Mouse (Mus musculus): ENCODE measurements around the gene Arl13b. TPM values are rescaled to one million over a fixed set of nuclear protein-coding genes. Genes with fewer than 3 reads are reported as not detected.

Arl13b gene
- polyA plus RNA-seq, 1 experiment, result 3.1 TPM

GRCm38 (mm10) chr16:62778282-62778681 is 68.6 kb downstream of the Arl13b start:
- no peak overlapping the region for H3K4me3 ChIP-seq (replicated peaks; ENCODE audit: control insufficient read depth, low read depth, low read length)
- TF ChIP-seq POLR2A (IDR thresholded peaks at IDR 0.05; ENCODE audit: borderline replicate concordance, control insufficient read depth, low read depth, low read length), result no peak
- WGBS, result 85% methylated on average over 10 of the region's 10 CpGs
- H3K4me1 ChIP-seq (ENCODE audit: control insufficient read depth, insufficient read depth, low read length), result no peaks in the 10 kb centered on the region; the same call in 1 of the 2 replicates
- H3K27ac ChIP-seq (ENCODE audit: control insufficient read depth, insufficient read depth, low read depth, low read length, poor library complexity), result no peak overlapping the region

GRCm38 (mm10) chr16:62776034-62776433 is 70.8 kb downstream of the Arl13b start:
- WGBS, result 86% methylated on average over 11 of the region's 11 CpGs
- no peak overlapping the region for H3K27ac ChIP-seq (ENCODE audit: control insufficient read depth, insufficient read depth, low read depth, low read length, poor library complexity)
- H3K4me1 ChIP-seq (ENCODE audit: control insufficient read depth, insufficient read depth, low read length), result no peaks in the 10 kb centered on the region; the same call in 1 of the 2 replicates
- no peak overlapping the region for H3K4me3 ChIP-seq (replicated peaks; ENCODE audit: control insufficient read depth, low read depth, low read length)
- TF ChIP-seq POLR2A (IDR thresholded peaks at IDR 0.05; ENCODE audit: borderline replicate concordance, control insufficient read depth, low read depth, low read length) (no peak), CTCF (IDR thresholded peaks at IDR 0.05; ENCODE audit: control insufficient read depth, insufficient read depth, low read length) (no peak)

GRCm38 (mm10) chr16:62773462-62773861 is 73.4 kb downstream of the Arl13b start:
- H3K27ac ChIP-seq (ENCODE audit: control insufficient read depth, insufficient read depth, low read depth, low read length, poor library complexity), result no peak overlapping the region
- H3K4me3 ChIP-seq (replicated peaks; ENCODE audit: control insufficient read depth, low read depth, low read length), result no peak overlapping the region
- 75% methylated on average over 4 of the region's 4 CpGs for WGBS
- TF ChIP-seq CTCF (IDR thresholded peaks at IDR 0.05; ENCODE audit: control insufficient read depth, insufficient read depth, low read length) (no peak), POLR2A (IDR thresholded peaks at IDR 0.05; ENCODE audit: borderline replicate concordance, control insufficient read depth, low read depth, low read length) (no peak)
- H3K4me1 ChIP-seq (ENCODE audit: control insufficient read depth, insufficient read depth, low read length), result no peaks in the 10 kb centered on the region

GRCm38 (mm10) chr16:62758340-62758739 is 88.5 kb downstream of the Arl13b start:
- Histone ChIP-seq H3K4me1 (ENCODE audit: control insufficient read depth, insufficient read depth, low read length) (no peaks in the 10 kb centered on the region), H3K4me3 (replicated peaks; ENCODE audit: control insufficient read depth, low read depth, low read length) (no peak overlapping the region), H3K27ac (ENCODE audit: control insufficient read depth, insufficient read depth, low read depth, low read length, poor library complexity) (no peak overlapping the region)
- WGBS, result 83% methylated on average over 2 of the region's 2 CpGs
- TF ChIP-seq POLR2A (IDR thresholded peaks at IDR 0.05; ENCODE audit: borderline replicate concordance, control insufficient read depth, low read depth, low read length), result no peak

- Histone ChIP-seq H3K27ac (ENCODE audit: control insufficient read depth, insufficient read depth, low read depth, low read length, poor library complexity) (no peak overlapping the region), H3K4me1 (ENCODE audit: control insufficient read depth, insufficient read depth, low read length) (no peaks in the 10 kb centered on the region), H3K4me3 (replicated peaks; ENCODE audit: control insufficient read depth, low read depth, low read length) (no peak overlapping the region)
- no peak for TF ChIP-seq POLR2A (IDR thresholded peaks at IDR 0.05; ENCODE audit: borderline replicate concordance, control insufficient read depth, low read depth, low read length)
- no peak for TF ChIP-seq CTCF (IDR thresholded peaks at IDR 0.05; ENCODE audit: control insufficient read depth, insufficient read depth, low read length)
- WGBS, result 88% methylated on average over 6 of the region's 6 CpGs
Observed at GRCm38 (mm10) chr16:62755307-62755706, 91.5 kb downstream of the Arl13b start.

- Histone ChIP-seq H3K4me1 (ENCODE audit: control insufficient read depth, insufficient read depth, low read length) (no peaks in the 10 kb centered on the region), H3K27ac (ENCODE audit: control insufficient read depth, insufficient read depth, low read depth, low read length, poor library complexity) (no peak overlapping the region), H3K4me3 (replicated peaks; ENCODE audit: control insufficient read depth, low read depth, low read length) (no peak overlapping the region)
- 86% methylated on average over 1 of the region's 1 CpGs for WGBS
- TF ChIP-seq POLR2A (IDR thresholded peaks at IDR 0.05; ENCODE audit: borderline replicate concordance, control insufficient read depth, low read depth, low read length), result no peak
- no peak for TF ChIP-seq CTCF (IDR thresholded peaks at IDR 0.05; ENCODE audit: control insufficient read depth, insufficient read depth, low read length)
Observed at GRCm38 (mm10) chr16:62753597-62753996, 93.2 kb downstream of the Arl13b start.

GRCm38 (mm10) chr16:62753079-62753478 is 93.8 kb downstream of the Arl13b start:
- no peak for TF ChIP-seq CTCF (IDR thresholded peaks at IDR 0.05; ENCODE audit: control insufficient read depth, insufficient read depth, low read length)
- TF ChIP-seq POLR2A (IDR thresholded peaks at IDR 0.05; ENCODE audit: borderline replicate concordance, control insufficient read depth, low read depth, low read length), result no peak
- H3K4me3 ChIP-seq (replicated peaks; ENCODE audit: control insufficient read depth, low read depth, low read length), result no peak overlapping the region
- H3K4me1 ChIP-seq (ENCODE audit: control insufficient read depth, insufficient read depth, low read length), result no peaks in the 10 kb centered on the region
- WGBS, result 90% methylated on average over 4 of the region's 4 CpGs
- no peak overlapping the region for H3K27ac ChIP-seq (ENCODE audit: control insufficient read depth, insufficient read depth, low read depth, low read length, poor library complexity)

GRCm38 (mm10) chr16:62745875-62746274 is 101.0 kb downstream of the Arl13b start:
- no peak for TF ChIP-seq CTCF (IDR thresholded peaks at IDR 0.05; ENCODE audit: control insufficient read depth, insufficient read depth, low read length)
- no peak for TF ChIP-seq POLR2A (IDR thresholded peaks at IDR 0.05; ENCODE audit: borderline replicate concordance, control insufficient read depth, low read depth, low read length)
- Histone ChIP-seq H3K27ac (ENCODE audit: control insufficient read depth, insufficient read depth, low read depth, low read length, poor library complexity) (no peak overlapping the region), H3K4me3 (replicated peaks; ENCODE audit: control insufficient read depth, low read depth, low read length) (no peak overlapping the region), H3K4me1 (ENCODE audit: control insufficient read depth, insufficient read depth, low read length) (no peaks in the 10 kb centered on the region)
- 43% methylated on average over 2 of the region's 2 CpGs for WGBS

Other genes with a start within 250 kb of the Arl13b start
- gene Nsun3, start 60.2 kb downstream of the Arl13b start, polyA plus RNA-seq (2011; ENCODE audit: insufficient read depth, insufficient read length, low replicate concordance, missing spikeins), result 3.5 and 11.3 TPM in 2 replicates
- not detected in 2 replicates for gene Stx19, start 32.4 kb downstream of the Arl13b start, polyA plus RNA-seq (2011; ENCODE audit: insufficient read depth, insufficient read length, low replicate concordance, missing spikeins)
- 5.7 and 8.6 TPM in 2 replicates for gene Pros1, start 7.3 kb upstream of the Arl13b start, polyA plus RNA-seq (2011; ENCODE audit: insufficient read depth, insufficient read length, low replicate concordance, missing spikeins)

Data from bone marrow, adult 2 months (tissue).